Mouse (Mus musculus) lung, postnatal 0 days (tissue): ENCODE data around the gene Fyn. TPM values are rescaled to one million over a fixed set of nuclear protein-coding genes. Genes with fewer than 3 reads are reported as not detected.
A peak's percentile ranks its signal among the peaks of the same experiment; 100 is the strongest.

Experiments used
- ATAC-seq: fragments of 200-750 bp; cut with Nextera tagmentation; 2 replicates; pipeline ENCODE4 v1.8.0; 2017; ENCODE audit warnings: moderate library complexity
- DNase-seq: peaks from one replicate; pipeline ENCODE4 v3.0.0-alpha.2; 2016; ENCODE audit warnings: low spot score
- H3K27ac ChIP-seq: fragments of 300-500 bp; sonication (generic); 2 replicates; pipeline ENCODE4 v1.5.1; 2014; ENCODE audit warnings: antibody characterized with exemption, mild to moderate bottlenecking, low read length, mixed read lengths
- H3K27me3 ChIP-seq: fragments of 300-500 bp; sonication (generic); replicated peaks from 2 replicates; pipeline ENCODE4 v1.6.1; 2014; ENCODE audit warnings: low read length, mixed read lengths; ENCODE audit not compliant: insufficient read depth
- H3K36me3 ChIP-seq: fragments of 300-500 bp; sonication (generic); 2 replicates; pipeline ENCODE4 v1.6.1; 2014; ENCODE audit warnings: low read length, mixed read lengths; ENCODE audit not compliant: insufficient read depth
- H3K4me1 ChIP-seq: fragments of 300-500 bp; sonication (generic); 2 replicates; pipeline ENCODE4 v1.6.1; 2014; ENCODE audit warnings: antibody characterized with exemption, low read depth, low read length, mixed read lengths; ENCODE audit not compliant: insufficient read depth
- H3K4me2 ChIP-seq: fragments of 300-500 bp; sonication (generic); replicated peaks from 2 replicates; pipeline ENCODE4 v1.6.1; 2014; ENCODE audit warnings: low read depth, mild to moderate bottlenecking, low read length, moderate library complexity, mixed read lengths
- H3K4me3 ChIP-seq: fragments of 300-500 bp; sonication (generic); 2 replicates; pipeline ENCODE4 v1.5.1; 2014; ENCODE audit warnings: low read depth, low read length
- H3K9ac ChIP-seq: fragments of 300-500 bp; sonication (generic); replicated peaks from 2 replicates; pipeline ENCODE4 v1.6.1; 2014; ENCODE audit warnings: low read depth, mild to moderate bottlenecking
- H3K9me3 ChIP-seq: fragments of 300-500 bp; sonication (generic); 2 replicates; pipeline ENCODE4 v1.6.1; 2016; ENCODE audit warnings: low read length, mixed read lengths
- CTCF ChIP-seq: IDR thresholded peaks from 2 replicates; pipeline ENCODE4 v1.5.1; 2016; ENCODE audit warnings: antibody characterized with exemption, mild to moderate bottlenecking
- EP300 ChIP-seq: IDR thresholded peaks from 2 replicates; pipeline ENCODE4 v1.6.1; 2016; ENCODE audit warnings: antibody characterized with exemption, mild to moderate bottlenecking, control low read depth
- WGBS: fragments of 180-500 bp; shearing (Covaris S2); extraction: QIAGEN DNeasy Blood & Tissue Kit; methylation state at CpG from one replicate; pipeline ENCODE4 v1.1.7; 2014; 5-methylcytosine and 5-hydroxymethylcytosine counted together
- polyA plus RNA-seq: library from polyadenylated mRNA; unstranded; fragments of >200 nt; fragmentation: Nextera tagmentation; extraction: Ambion mirVana; gene quantifications from 2 replicates; pipeline ENCODE4 v1.2.1, GENCODE M21; 2015

The Fyn gene
- polyA plus RNA-seq, 1 experiment from 2014 or later: 23.0 TPM

- H3K27me3 ChIP-seq: no peaks in the 10 kb centered on the region
- H3K27ac ChIP-seq: peak overlapping the region; percentile 97
- TF ChIP-seq EP300 (0 out of 2 replicates have a peak, but pooled peaks have one; percentile 14), CTCF (no peak)
- peaks cover 17% of the 10 kb centered on the region; the same call in 1 of the 2 replicates for H3K4me1 ChIP-seq
- H3K9me3 ChIP-seq: no peaks in the 10 kb centered on the region
- DNase-seq: peak; percentile 92
- H3K9ac ChIP-seq: peak overlapping the region; percentile 68
- 2% methylated on average over 26 of the region's 26 CpGs for WGBS
- H3K4me3 ChIP-seq: peak overlapping the region; percentile 42
- peak; percentile 83 for ATAC-seq
- H3K36me3 ChIP-seq: no peaks in the 10 kb centered on the region
- H3K4me2 ChIP-seq: peak overlapping the region; percentile 57
Measured at GRCm38 (mm10) chr10:39612989-39613831, 244.6 kb downstream of the Fyn start.

- ATAC-seq (peak; percentile 29), DNase-seq (peak; percentile 87)
- H3K9me3 ChIP-seq: no peaks in the 10 kb centered on the region
- peak overlapping the region; percentile 57 for H3K4me2 ChIP-seq
- H3K9ac ChIP-seq: no peak overlapping the region
- no peaks in the 10 kb centered on the region for H3K36me3 ChIP-seq
- TF ChIP-seq CTCF (no peak), EP300 (peak; percentile 70; the same call in 1 of the 2 replicates)
- H3K4me3 ChIP-seq: peak overlapping the region; percentile 42
- WGBS: 2% methylated on average over 2 of the region's 2 CpGs
- peaks cover 17% of the 10 kb centered on the region; the same call in 1 of the 2 replicates for H3K4me1 ChIP-seq
- H3K27ac ChIP-seq: peak overlapping the region; percentile 97
- H3K27me3 ChIP-seq: no peaks in the 10 kb centered on the region
Measured at GRCm38 (mm10) chr10:39613973-39614372, 245.3 kb downstream of the Fyn start.

- Histone ChIP-seq H3K9ac (no peak overlapping the region), H3K4me2 (peak overlapping the region; percentile 57), H3K4me1 (peaks cover 17% of the 10 kb centered on the region; the same call in 1 of the 2 replicates), H3K36me3 (no peaks in the 10 kb centered on the region), H3K27ac (peak overlapping the region; percentile 97), H3K9me3 (no peaks in the 10 kb centered on the region), H3K4me3 (no peak overlapping the region), H3K27me3 (no peaks in the 10 kb centered on the region)
- TF ChIP-seq CTCF (no peak), EP300 (peak; percentile 63)
- DNase-seq: peak; percentile 90
- WGBS: 12% methylated on average over 6 of the region's 6 CpGs
- peak; percentile 71 for ATAC-seq
Measured at GRCm38 (mm10) chr10:39614676-39615075, 246.0 kb downstream of the Fyn start.

Other genes with a start within 250 kb of the Fyn start
- 9.0 and 10.2 TPM in 2 replicates for gene Fam229b, start 234.9 kb upstream of the Fyn start, polyA plus RNA-seq
- 1.7 and 1.8 TPM in 2 replicates for gene Tube1, start 234.9 kb upstream of the Fyn start, polyA plus RNA-seq
- 0.10 TPM in 1 of 2 replicates, not detected in the other for gene Ccn6, start 205.1 kb upstream of the Fyn start, polyA plus RNA-seq
- gene Traf3ip2, start 244.1 kb downstream of the Fyn start, polyA plus RNA-seq: 30.6 and 31.7 TPM in 2 replicates